Mouse (Mus musculus) monocyte, adult 5-6 weeks (primary cell): ENCODE data around the gene 4930558K02Rik. TPM values are rescaled to one million over a fixed set of nuclear protein-coding genes. Genes with fewer than 3 reads are reported as not detected.

ENCODE experiments used
- ATAC-seq: fragments of 153-309, 156-312 bp; replicated peaks from 2 replicates; pipeline ENCODE4 v1.8.0; 2017; ENCODE audit warnings: mild to moderate bottlenecking; ENCODE audit not compliant: low TSS enrichment, insufficient number of reproducible peaks, severe bottlenecking, poor library complexity, low FRiP score
- total RNA-seq: library from RNA; stranded (forward); fragments of 200-1000, 200-491, 200-594 nt; gene quantifications from 3 replicates; pipeline ENCODE4 v1.2.3, GENCODE M21; 2017

Gene 4930558K02Rik
- not detected in 3 replicates for total RNA-seq

DNA sequence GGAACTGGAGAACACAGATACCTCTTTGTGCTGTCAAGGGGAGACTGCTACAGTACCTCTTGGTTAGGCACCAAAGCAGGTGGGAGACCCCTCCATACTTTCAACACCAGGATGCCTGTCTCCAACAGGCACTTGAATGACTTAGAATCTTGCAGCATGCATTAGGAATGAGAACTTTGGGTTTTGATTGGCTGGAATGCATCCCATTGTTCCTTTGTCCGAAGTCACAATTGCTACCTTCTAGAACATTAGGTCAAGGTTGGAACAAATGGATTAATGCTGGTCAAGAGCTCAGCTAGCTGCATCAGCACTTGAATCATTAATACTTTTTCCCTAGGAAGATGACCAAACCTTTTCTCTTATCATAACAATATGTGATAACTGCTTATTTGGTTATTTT is at the start of gene 4930558K02Rik:
Gene 4930558K02Rik (minus strand): TSS at position 101 of the 400 bp plus-strand sequence.
- no peak for ATAC-seq

DNA sequence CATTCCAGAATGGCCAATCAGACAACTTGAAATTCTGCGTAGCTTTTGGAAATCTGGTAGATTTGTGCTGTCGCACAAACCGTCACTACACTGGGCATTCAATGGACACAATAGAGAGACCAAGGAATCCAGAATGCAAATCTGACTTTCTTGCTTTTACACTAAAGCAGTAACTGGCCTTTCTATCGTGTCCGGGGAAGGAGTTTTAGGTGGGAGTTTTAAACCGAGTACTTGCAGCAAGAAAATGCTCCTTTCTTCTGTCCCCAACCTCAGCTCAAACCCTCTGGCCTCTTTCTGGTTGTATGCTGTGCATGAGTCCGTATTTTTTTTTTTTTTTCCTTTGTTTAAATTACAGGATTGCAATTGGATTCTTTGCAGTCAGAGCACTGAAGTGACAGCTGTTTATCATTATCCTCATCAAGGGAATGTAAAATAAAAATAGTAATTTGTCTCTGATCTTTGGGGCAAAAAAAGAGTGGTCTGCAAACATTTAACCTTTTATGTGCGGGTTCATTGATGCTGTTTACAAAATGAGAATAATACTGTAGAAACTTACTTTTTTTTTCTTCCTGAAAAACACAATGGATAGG is 44.3 kb upstream of the 4930558K02Rik start:
- no peak for ATAC-seq

DNA sequence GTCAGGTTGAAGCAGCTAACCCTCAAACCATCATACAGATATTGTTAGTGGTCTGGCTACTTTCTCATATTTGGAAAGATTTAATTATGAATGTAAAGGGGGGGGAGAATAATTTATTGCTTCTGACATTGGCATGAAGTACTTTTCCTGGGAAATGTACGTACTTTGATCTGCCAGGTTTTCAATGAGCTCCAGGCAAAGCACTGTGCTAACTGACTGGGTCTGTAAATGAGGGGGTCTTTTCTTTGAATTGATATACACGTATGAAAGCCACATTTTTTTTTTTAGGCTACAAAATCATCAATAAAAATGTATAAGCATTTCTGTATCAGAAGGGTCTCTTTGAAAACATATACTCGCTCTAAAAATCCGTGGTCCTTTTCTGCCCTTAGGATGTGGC is 41.3 kb upstream of the 4930558K02Rik start:
- no peak for ATAC-seq

GRCm38 (mm10) chr1:162020303-162020731 is 40.9 kb upstream of the 4930558K02Rik start:
- no peak for ATAC-seq

GRCm38 (mm10) chr1:162018601-162018977 is 39.2 kb upstream of the 4930558K02Rik start:
- ATAC-seq = no peak

- ATAC-seq = no peak
These were observed 38.7 kb upstream of the 4930558K02Rik start for GRCm38 (mm10) chr1:162017975-162018600.

DNA sequence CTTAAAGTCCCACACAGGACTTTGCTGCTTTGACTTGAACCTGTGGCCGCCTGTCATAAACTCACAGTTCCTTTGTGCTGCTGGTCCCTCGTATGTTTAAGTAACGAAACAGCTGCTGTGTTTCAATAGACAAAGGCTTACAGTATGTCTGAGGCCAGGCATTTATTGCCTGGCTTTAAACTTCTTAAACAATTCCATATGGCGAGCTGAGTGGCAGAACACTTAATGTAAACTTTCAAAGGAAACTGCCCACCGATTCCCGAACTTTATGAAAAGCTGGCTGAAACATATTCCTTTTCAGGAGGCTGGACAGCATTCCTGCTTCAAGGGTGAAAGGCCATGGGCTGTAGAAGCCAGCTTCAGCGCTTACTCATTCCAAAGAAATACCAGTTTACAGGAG is 37.5 kb upstream of the 4930558K02Rik start:
- no peak for ATAC-seq

DNA sequence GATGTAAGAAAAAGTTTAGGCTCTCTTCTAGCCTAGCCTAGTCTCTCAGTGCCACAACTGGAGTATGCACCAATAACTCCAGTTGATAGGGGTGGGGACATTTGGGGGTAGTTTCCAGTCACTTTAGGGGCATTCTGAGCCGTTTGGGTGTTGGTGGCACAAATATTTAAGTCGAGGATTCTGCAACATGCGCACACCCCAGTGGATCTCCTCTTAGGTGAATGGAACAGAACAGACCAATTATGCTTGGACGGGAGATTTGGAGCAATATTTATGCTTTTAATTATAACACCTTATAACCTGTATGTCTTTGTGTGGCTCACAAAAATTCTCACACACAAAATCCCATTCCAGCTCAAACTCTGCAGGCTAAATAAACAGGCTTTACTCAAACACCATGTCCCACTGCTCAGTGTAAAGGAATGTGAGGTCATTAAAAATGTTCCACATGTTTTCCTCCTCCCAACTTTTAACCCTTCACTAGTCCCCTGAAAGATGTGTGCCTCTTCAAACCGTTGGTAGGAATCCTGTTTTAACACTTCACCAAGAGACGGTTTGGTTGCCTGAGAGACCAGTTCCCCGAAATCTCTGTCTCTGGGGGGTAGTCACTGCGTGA is 35.9 kb upstream of the 4930558K02Rik start:
- no peak for ATAC-seq

- ATAC-seq = no peak
These were observed 34.1 kb upstream of the 4930558K02Rik start for GRCm38 (mm10) chr1:162013561-162013960.

DNA sequence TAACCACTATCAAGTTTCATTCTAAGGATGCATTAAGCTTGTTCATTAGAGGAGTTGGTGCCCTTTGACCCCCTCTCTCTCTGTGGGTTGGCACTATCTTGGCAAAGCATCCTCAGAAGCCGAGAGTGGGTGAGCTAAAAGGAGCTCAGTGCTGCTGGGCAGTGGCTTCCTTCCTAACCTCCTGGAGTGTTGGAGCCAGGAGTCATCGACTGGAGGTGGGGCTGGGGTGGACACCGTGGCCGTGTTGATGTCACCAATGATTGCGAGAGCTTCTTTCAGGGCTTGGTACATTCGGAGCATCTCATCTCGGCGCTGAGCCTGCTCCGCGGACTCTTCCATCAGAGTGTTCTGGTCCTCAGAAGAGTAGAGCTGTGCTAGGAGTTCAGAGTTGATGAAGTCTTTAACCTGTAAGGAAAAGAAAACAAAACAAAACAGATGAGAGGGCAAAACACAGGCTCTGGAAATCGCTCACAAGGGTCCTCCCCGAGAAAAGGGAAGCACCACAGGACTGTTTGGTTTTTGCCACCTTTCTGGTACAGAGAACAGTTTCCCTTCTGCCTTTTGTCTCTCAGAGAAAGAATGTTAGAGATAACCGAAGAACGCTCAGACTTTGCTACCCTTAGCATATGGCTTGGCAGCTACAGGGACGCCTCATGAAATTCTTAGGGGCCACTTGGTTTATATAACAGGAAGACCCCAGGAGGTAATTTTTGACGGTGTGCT is 32.2 kb upstream of the 4930558K02Rik start:
- ATAC-seq = no peak; the same call in 1 of the 2 replicates

DNA sequence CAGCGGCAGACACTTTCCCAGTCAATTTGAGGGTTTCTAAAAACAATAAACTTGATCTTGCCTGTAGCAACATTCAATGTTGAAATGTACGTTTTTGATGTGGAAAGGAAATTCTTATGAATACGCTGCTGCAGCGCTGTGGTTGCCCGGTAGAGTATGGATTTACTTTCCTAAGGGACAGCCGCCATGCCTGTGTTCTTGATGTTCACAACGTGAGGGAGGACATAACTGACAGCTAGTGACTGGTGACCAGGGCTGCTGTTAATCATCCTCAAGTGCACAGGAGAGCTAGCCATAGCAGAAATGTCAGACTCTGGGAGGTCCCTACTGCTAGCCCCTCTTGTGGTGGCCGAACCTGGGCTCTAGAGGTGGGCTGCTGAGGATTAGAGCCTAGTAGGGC is 29.6 kb upstream of the 4930558K02Rik start:
- ATAC-seq = no peak

DNA sequence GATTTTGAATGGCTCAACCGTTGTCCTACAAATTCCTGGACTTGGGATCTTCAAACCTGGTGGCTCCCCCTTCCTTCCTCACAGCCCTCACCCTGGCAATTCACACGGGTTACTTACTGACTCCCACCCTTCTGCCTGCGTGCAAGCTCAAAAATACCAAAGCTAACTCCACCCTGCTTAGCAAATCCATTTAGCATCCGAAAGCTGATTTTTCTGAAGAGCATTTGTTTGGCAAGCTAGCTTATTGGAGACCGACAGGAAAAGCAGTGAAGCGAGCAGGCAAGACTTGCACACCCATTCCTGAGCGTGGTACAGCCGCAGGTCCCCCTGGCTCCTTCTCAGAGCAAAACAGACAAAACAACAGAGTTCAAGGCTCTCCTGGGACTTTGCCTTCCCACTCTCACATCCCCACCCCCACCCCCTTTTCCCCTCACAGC is 29.2 kb upstream of the 4930558K02Rik start:
- ATAC-seq = no peak

DNA sequence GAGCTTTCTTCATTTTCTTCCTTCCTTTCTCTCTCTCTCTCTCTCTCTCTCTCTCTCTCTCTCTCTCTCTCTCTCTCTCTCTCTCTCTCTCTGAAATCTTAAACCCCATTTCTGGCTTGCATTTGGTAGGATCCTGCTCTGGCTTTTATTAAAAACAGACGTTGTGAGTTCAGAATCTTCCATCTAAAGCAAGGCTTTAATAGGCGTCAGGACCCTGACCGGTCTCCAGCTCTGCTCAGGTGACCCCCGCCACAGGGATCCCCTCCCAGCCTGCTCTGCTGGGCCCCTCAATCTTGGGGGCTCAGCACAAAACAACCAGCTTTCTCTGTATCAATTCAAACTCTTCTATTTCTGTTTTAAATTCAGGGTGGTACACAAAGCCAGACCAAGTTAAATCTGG is 28.8 kb upstream of the 4930558K02Rik start:
- ATAC-seq = no peak

- peak; percentile 25; the same call in 1 of the 2 replicates for ATAC-seq
These were observed 26.7 kb upstream of the 4930558K02Rik start for GRCm38 (mm10) chr1:162006109-162006508.

DNA sequence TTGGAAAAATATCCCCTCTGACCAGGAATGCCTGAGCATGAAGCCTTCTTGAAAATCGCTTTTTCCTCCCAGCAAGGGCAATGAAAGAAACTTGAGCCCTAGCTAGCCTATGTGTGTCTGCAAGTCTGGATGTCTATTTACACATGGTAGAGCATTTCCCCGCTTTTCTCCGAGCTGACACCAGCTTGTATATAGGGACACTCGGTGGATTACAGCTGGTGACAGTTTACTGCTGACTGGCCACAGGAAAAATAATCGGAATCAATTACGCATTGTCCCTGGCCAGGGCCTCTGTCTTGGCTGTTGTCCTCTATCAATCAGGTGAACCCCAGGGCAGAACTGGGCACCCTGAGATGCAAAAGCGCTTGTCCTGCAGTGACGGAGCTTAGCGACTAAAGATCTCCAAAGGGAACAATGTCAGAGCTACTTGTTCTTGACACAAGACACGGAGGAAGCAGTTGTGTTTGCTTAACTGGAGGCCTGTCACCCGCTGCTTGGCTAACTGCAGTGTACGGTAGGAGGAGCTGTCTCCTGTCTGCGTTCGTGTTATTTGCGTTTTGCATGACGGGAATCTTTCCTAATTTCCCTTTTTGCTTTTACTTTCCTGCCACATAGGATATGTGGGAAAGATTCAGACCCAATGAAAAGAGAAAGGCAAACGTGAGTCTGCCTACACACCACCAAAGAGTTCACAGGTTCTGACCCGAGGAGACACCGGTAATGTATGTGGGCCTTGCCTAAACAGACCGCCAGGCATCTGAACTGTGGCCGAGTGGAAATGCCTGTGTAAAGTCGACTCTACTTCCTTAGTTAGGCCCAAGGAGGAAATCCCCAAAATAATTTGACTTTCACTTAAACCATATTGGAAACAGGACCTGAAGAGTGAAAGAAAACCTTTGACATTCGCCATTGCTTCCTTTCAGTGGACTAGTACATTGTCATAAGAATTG is 25.7 kb upstream of the 4930558K02Rik start:
- peak; percentile 61 for ATAC-seq

GRCm38 (mm10) chr1:162004518-162004780 is 25.0 kb upstream of the 4930558K02Rik start:
- ATAC-seq = no peak

DNA sequence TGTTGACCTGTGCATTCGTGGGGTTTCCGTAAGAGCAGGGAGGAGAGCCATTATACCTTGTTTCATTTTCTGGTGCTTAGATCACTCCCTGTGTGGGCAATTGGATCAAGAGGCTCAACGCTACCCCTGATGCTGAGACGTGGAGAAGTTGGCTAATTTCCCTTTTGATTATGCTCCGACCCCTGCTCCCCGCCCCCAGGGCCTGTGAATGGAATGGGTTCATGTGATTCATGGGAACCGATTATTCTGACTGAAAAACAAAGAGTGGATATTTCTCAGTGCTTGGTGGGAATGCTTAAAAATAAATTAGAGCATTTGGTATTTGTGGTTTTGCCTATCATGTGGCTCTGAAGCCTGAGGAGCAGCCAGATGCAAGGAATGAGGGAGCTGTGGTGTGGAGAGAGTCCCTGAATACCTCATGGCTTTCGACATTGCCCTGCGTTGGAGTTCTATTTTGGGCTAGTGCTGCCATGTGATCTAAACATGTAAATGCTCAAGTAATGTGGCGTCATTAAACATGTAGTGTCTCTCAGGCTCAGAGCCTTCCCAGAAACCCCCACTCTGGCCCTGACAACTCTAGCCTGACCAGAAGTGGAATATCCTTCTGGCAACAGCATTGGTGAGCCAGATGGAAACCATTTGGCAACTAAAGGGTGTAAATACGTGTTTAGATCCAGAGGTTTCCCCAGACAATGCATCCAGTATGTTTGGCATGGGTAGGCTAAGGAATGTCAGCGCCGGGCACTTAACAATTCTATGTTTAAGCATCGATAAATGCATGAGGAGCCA is 24.5 kb upstream of the 4930558K02Rik start:
- ATAC-seq = no peak

- ATAC-seq = no peak
These were observed 21.9 kb upstream of the 4930558K02Rik start for GRCm38 (mm10) chr1:162001328-162001727.
